Mouse (Mus musculus) stomach, embryonic 15.5 days (tissue): ENCODE data around the gene Znrf2. TPM values are rescaled to one million over a fixed set of nuclear protein-coding genes. Genes with fewer than 3 reads are reported as not detected.

Source experiments
- ATAC-seq: fragments of 200-750 bp; cut with Nextera tagmentation; 2 replicates; pipeline ENCODE4 v1.8.0; 2017; ENCODE audit warnings: low read depth, moderate number of reproducible peaks, moderate TSS enrichment; ENCODE audit not compliant: insufficient read depth, low FRiP score
- H3K27ac ChIP-seq: fragments of 300-500 bp; sonication (generic); 2 replicates; pipeline ENCODE4 v1.5.1; 2015; ENCODE audit warnings: mild to moderate bottlenecking, inconsistent platforms
- H3K27me3 ChIP-seq: fragments of 300-500 bp; sonication (generic); replicated peaks from 2 replicates; pipeline ENCODE4 v1.6.1; 2015; ENCODE audit warnings: inconsistent platforms
- H3K36me3 ChIP-seq: fragments of 300-500 bp; sonication (generic); 2 replicates; pipeline ENCODE4 v1.6.1; 2015; ENCODE audit warnings: inconsistent platforms
- H3K4me1 ChIP-seq: fragments of 300-500 bp; sonication (generic); 2 replicates; pipeline ENCODE4 v1.6.1; 2015; ENCODE audit warnings: inconsistent platforms
- H3K4me2 ChIP-seq: fragments of 300-500 bp; sonication (generic); 2 replicates; pipeline ENCODE4 v1.6.1; 2015; ENCODE audit warnings: mild to moderate bottlenecking, inconsistent platforms
- H3K4me3 ChIP-seq: fragments of 300-500 bp; sonication (generic); replicated peaks from 2 replicates; pipeline ENCODE4 v1.5.1; 2015; ENCODE audit warnings: inconsistent platforms
- H3K9ac ChIP-seq: fragments of 300-500 bp; sonication (generic); 2 replicates; pipeline ENCODE4 v1.6.1; 2015; ENCODE audit warnings: inconsistent platforms
- H3K9me3 ChIP-seq: fragments of 300-500 bp; sonication (generic); 2 replicates; pipeline ENCODE4 v1.6.1; 2016; ENCODE audit warnings: inconsistent platforms
- WGBS: fragments of 180-500 bp; shearing (Covaris S2); methylation state at CpG from one replicate; pipeline ENCODE4 v1.1.7; 2015; 5-methylcytosine and 5-hydroxymethylcytosine counted together
- polyA plus RNA-seq: library from polyadenylated mRNA; unstranded; fragments of >200 nt; fragmentation: Nextera tagmentation; extraction: Ambion mirVana; gene quantifications from 2 replicates; pipeline ENCODE4 v1.2.1, GENCODE M21; 2015

Znrf2 gene
- polyA plus RNA-seq, 1 experiment from 2014 or later = 5.3 TPM

DNA sequence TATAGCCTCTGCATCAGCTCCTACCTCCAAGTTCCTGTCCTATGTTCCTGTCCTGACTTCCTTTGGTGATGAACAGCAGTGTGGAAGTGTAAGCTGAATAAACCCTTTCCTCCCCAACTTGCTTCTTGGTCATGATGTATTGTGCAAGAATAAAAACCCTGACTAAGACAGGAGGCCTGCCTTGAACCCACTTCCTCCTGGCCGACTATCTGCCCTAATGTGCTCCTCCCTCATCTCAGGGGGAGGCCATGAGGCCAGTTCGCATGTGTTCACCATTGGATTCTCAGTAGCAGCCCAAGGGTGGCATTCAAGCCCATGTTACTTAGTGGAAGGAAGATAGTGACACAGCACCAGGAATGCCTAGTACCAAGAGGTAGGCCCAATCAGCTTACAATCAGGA, 110.2 kb downstream of the Znrf2 start:
- WGBS = 58% methylated on average over 2 of the region's 2 CpGs

DNA sequence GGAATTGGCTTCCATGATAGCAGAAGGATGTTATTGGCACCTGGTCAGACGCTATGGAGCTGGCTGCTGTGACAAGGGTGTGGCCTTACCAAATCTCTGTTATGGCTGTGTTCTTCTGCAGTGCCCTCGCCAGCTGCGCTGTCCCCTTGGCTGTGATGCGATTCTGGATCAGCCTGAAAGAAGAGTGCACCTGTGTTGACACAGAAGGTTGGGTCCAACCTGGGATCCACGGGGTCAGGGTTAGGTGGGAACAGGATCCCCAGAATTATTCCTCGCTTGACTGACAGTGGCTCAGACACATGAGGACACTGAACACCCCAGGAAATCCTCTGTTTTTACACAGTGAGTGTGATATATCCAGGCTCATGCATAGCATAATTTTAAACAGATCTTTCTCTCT, 111.2 kb downstream of the Znrf2 start:
- Histone ChIP-seq H3K4me3 (no peak overlapping the region), H3K27me3 (no peaks in the 10 kb centered on the region), H3K4me1 (no peaks in the 10 kb centered on the region), H3K9ac (no peak overlapping the region), H3K36me3 (0 out of 2 replicates have a peak, but pooled peaks cover 3% of the 10 kb centered on the region), H3K4me2 (no peak overlapping the region), H3K27ac (no peak overlapping the region), H3K9me3 (no peaks in the 10 kb centered on the region)
- no peak for ATAC-seq
- WGBS = 74% methylated on average over 6 of the region's 6 CpGs

More for the DNA sequence above, 110.2 kb downstream of the Znrf2 start:
- Histone ChIP-seq H3K4me3 (no peak overlapping the region), H3K36me3 (0 out of 2 replicates have a peak, but pooled peaks cover 3% of the 10 kb centered on the region), H3K27me3 (no peaks in the 10 kb centered on the region), H3K9me3 (no peaks in the 10 kb centered on the region), H3K9ac (no peak overlapping the region), H3K27ac (no peak overlapping the region), H3K4me1 (no peaks in the 10 kb centered on the region), H3K4me2 (no peak overlapping the region)
- no peak for ATAC-seq

DNA sequence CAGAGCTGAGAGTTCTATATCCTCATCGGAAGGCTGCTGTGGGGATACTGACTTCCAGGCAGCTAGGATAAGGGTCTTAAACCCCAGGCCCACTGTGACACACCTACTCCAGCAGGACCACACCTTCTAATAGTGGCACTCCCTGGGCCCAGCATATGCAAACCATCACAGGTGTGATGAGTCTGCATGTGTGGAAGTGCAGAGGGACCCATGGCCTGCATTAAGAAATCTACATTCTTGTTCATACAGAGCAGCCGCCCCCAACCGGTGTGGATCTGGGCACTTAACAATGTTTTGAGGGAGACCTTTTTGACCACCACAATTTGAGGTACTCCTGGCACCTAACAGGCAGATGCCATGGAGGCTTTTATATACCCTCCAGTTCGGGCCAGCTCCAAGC, 114.9 kb downstream of the Znrf2 start:
- Histone ChIP-seq H3K36me3 (no peaks in the 10 kb centered on the region), H3K9ac (no peak overlapping the region), H3K4me2 (no peak overlapping the region), H3K27me3 (no peaks in the 10 kb centered on the region), H3K4me3 (no peak overlapping the region), H3K27ac (no peak overlapping the region), H3K9me3 (no peaks in the 10 kb centered on the region), H3K4me1 (no peaks in the 10 kb centered on the region)
- WGBS = 89% methylated on average over 4 of the region's 4 CpGs
- ATAC-seq = no peak

DNA sequence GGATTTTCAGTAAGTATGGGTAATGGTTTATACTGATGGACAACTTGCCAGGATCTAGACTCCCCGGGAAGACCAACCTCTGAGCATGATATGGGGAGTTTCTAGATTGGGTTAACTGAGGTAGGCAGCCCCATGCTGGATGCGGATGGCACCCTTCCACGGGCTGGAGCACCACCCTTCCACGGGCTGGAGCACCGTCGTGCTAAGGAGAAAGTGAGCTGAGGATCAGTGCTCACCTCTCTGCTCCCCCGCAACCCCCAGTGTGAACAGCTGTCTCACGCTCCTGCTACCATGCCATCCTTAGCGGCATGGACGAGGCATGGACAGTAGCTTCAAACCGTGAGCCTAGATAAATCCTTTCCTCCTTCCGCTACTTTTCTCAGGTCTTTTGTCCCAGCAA, 115.8 kb downstream of the Znrf2 start:
- ATAC-seq = no peak
- no peaks in the 10 kb centered on the region for H3K4me1 ChIP-seq
- H3K4me3 ChIP-seq = no peak overlapping the region
- no peaks in the 10 kb centered on the region for H3K9me3 ChIP-seq
- 94% methylated on average over 12 of the region's 12 CpGs for WGBS
- H3K27me3 ChIP-seq = no peaks in the 10 kb centered on the region
- no peak overlapping the region for H3K4me2 ChIP-seq
- H3K36me3 ChIP-seq = no peaks in the 10 kb centered on the region
- H3K27ac ChIP-seq = no peak overlapping the region
- no peak overlapping the region for H3K9ac ChIP-seq

DNA sequence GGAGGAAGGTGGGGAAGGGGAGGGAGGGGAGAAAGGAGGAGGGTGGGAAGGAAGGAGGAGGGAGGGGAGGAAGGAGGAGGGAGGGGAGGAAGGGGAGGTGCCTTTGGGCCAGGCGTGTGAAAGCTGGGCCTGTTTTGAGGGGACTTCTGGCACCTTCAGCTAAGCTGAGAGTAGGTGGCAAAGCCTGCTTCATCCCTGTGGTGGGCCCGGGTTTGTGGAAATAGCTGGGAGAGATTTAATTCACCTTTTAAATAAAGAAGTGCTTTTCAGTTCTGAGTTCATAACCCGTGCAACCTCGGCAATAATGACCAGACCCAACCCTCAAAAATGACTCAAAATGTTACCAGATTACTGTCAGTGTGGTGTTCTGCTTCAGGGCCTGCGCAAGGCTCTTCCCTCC, 116.5 kb downstream of the Znrf2 start:
- WGBS = 70% methylated on average over 5 of the region's 5 CpGs
- Histone ChIP-seq H3K36me3 (no peaks in the 10 kb centered on the region), H3K9ac (no peak overlapping the region), H3K9me3 (no peaks in the 10 kb centered on the region), H3K4me1 (no peaks in the 10 kb centered on the region), H3K4me2 (no peak overlapping the region), H3K27ac (no peak overlapping the region), H3K27me3 (no peaks in the 10 kb centered on the region), H3K4me3 (no peak overlapping the region)
- ATAC-seq = no peak

DNA sequence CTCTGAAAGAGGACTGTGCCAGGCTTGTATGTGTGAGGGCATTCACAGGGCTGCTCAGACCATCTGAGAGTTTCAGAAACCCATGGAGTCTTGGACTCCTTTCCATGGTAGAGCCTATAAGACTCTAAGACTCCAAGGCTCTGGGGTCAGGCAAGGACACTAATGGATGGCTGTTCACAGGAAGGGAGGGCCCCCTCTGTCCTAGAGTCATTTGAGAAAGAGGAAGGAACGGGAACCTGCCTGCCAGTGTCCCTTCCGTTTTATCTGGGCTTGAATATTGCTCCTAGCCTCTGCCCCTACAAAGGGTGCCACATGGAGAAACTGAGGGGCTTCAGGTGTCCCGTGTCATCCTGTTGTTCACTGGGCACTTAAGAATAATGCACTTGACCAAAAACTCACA, 117.2 kb downstream of the Znrf2 start:
- Histone ChIP-seq H3K4me2 (no peak overlapping the region), H3K9ac (no peak overlapping the region), H3K4me1 (no peaks in the 10 kb centered on the region), H3K9me3 (no peaks in the 10 kb centered on the region), H3K36me3 (no peaks in the 10 kb centered on the region), H3K27me3 (no peaks in the 10 kb centered on the region), H3K4me3 (no peak overlapping the region), H3K27ac (no peak overlapping the region)
- no peak for ATAC-seq
- 75% methylated on average over 3 of the region's 3 CpGs for WGBS

DNA sequence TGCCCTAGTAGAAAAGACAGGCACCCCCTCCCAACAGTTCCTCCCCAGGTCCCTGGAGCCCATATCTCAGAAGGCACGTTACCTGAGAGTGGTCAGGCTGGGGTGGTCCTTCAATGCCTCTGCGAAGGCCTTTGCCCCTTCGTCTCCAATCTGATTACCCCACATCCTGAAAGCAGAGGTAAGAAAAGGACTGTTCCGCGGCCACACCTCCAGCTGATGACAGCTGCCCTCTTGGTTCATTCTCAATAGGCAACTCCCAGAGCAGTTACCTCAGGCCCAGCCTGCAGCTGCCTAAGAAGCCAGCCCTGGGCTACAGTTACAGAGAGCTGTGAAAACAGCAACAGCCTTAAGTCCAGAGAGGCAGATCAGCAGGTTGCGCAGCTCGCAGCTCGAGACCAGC, 117.6 kb downstream of the Znrf2 start:
- WGBS = 89% methylated on average over 8 of the region's 8 CpGs
- ATAC-seq = no peak
- no peak overlapping the region for H3K4me2 ChIP-seq

DNA sequence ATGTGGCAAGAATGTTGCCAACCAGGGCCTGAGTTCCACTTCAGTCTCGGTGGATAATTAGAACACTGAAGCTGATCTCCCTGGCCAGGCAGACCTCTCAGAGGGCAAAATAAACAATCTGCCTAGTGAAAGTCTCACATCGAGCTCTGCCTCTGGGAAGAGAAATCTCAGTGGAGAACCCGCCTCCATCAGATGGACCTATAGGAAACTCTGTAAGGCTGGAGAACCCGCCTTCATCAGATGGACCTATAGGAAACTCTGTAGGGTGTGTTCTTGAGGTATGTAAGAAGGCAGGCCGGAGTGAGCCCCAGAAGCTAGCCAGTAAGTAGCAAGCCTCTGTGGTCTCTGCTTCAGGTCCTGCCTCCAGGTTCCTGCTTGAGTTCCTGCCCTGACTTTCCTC, 118.2 kb downstream of the Znrf2 start:
- no peaks in the 10 kb centered on the region for H3K27me3 ChIP-seq
- no peak overlapping the region for H3K27ac ChIP-seq
- H3K4me1 ChIP-seq = no peaks in the 10 kb centered on the region
- no peak overlapping the region for H3K9ac ChIP-seq
- H3K9me3 ChIP-seq = no peaks in the 10 kb centered on the region
- no peaks in the 10 kb centered on the region for H3K36me3 ChIP-seq
- no peak for ATAC-seq
- no peak overlapping the region for H3K4me2 ChIP-seq
- WGBS = 75% methylated on average over 5 of the region's 5 CpGs
- no peak overlapping the region for H3K4me3 ChIP-seq

More for the DNA sequence above, 117.6 kb downstream of the Znrf2 start:
- H3K27me3 ChIP-seq = no peaks in the 10 kb centered on the region
- no peak overlapping the region for H3K27ac ChIP-seq
- H3K36me3 ChIP-seq = no peaks in the 10 kb centered on the region
- H3K4me3 ChIP-seq = no peak overlapping the region
- no peaks in the 10 kb centered on the region for H3K9me3 ChIP-seq
- no peaks in the 10 kb centered on the region for H3K4me1 ChIP-seq
- H3K9ac ChIP-seq = no peak overlapping the region

DNA sequence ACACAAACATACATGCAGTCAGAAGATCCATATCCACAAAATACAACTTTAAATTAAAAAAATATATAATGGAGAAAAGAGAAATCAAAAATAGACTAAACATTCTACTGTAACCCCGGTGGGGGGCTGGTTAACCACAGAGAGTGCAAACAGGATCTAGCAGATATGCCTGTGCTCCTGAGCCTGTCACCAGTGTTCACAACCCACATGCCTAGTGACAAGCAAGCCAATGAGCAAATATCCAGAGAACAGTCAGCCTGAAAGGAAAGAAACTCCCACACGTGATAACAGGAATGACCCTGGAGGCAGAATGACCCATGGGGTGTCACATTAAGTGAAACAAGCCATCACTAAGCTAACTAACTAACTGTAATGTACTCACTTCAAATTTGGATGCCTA, 119.8 kb downstream of the Znrf2 start:
- Histone ChIP-seq H3K27ac (no peak overlapping the region), H3K4me3 (no peak overlapping the region), H3K9ac (no peak overlapping the region), H3K9me3 (no peaks in the 10 kb centered on the region), H3K4me2 (no peak overlapping the region), H3K27me3 (no peaks in the 10 kb centered on the region), H3K4me1 (no peaks in the 10 kb centered on the region), H3K36me3 (no peaks in the 10 kb centered on the region)
- WGBS = 57% methylated on average over 2 of the region's 2 CpGs
- no peak for ATAC-seq

DNA sequence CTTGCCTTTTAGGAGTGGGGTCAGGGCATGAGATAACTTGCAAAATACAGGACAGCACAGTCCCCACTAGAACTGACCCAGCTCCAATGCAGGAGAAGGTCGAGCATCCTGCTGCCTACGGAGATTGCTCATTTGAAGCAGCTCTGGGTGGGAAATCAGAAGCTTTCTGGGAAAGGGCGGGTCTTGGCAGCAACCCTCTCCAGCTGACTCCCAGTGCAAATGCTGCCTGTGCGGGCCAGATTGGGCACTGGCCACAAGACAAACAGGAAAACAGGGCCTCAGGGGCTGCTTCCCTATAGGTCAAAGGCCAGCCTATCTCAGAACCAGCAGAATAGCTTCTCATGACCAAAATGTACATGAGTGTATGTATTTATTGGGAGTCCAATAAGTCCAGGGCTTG, 122.9 kb downstream of the Znrf2 start:
- no peak overlapping the region for H3K4me2 ChIP-seq
- no peaks in the 10 kb centered on the region for H3K9me3 ChIP-seq
- H3K4me3 ChIP-seq = no peak overlapping the region
- H3K36me3 ChIP-seq = no peaks in the 10 kb centered on the region
- no peaks in the 10 kb centered on the region for H3K4me1 ChIP-seq
- 51% methylated on average over 4 of the region's 4 CpGs for WGBS
- no peak overlapping the region for H3K9ac ChIP-seq
- peaks cover 6% of the 10 kb centered on the region; the same call in 1 of the 2 replicates for H3K27me3 ChIP-seq
- H3K27ac ChIP-seq = no peak overlapping the region
- ATAC-seq = no peak

DNA sequence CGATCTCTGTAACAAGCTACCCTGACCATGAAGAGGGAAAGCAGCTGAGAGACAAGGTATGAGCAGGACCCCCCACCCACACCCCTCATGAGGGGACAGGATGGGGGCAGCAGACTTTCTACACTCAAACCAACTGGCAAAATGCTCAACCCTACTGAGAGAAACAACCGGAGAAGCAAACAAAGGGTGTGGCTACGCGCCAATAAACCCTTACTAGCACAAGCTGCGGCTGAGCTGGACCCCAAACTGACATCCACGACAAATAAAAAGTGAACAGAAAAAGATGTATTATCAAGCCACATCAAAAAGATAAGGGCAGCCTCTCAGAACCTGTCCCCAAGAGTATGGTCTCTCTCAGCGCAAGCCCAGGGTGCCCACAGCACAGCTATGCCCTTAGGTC, 123.4 kb downstream of the Znrf2 start:
- WGBS = 71% methylated on average over 7 of the region's 7 CpGs

DNA sequence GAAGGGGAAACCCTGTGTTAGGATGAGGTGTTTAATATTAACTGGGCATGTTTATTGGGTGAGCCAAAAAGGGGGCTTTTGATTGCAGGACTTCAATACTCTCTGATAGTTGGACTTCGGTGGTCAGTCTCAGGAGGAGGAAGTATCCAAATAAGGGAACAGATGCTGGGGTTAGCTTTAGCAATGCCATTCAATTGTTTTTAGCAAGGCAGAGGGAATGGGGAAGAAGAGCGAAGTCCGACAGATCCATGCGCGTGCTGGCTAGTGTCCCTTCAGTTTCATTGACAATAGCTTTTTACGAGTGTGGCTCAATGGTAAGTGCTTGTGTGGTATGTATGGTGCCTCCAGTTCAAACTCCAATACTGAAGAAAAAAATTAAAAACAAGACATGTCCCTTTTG, 124.4 kb downstream of the Znrf2 start:
- no peak for ATAC-seq
- peaks cover 6% of the 10 kb centered on the region; the same call in 1 of the 2 replicates for H3K27me3 ChIP-seq
- H3K9me3 ChIP-seq = no peaks in the 10 kb centered on the region
- no peak overlapping the region for H3K9ac ChIP-seq
- no peak overlapping the region for H3K4me3 ChIP-seq
- H3K4me1 ChIP-seq = no peaks in the 10 kb centered on the region
- H3K36me3 ChIP-seq = no peaks in the 10 kb centered on the region
- H3K27ac ChIP-seq = no peak overlapping the region
- H3K4me2 ChIP-seq = no peak overlapping the region
- WGBS = 83% methylated on average over 6 of the region's 6 CpGs

More for the DNA sequence above, 123.4 kb downstream of the Znrf2 start:
- Histone ChIP-seq H3K27ac (no peak overlapping the region), H3K4me2 (no peak overlapping the region), H3K9me3 (no peaks in the 10 kb centered on the region), H3K27me3 (peaks cover 6% of the 10 kb centered on the region; the same call in 1 of the 2 replicates), H3K4me3 (no peak overlapping the region), H3K4me1 (no peaks in the 10 kb centered on the region), H3K36me3 (no peaks in the 10 kb centered on the region), H3K9ac (no peak overlapping the region)
- no peak for ATAC-seq
